Mouse (Mus musculus) heart, embryonic 11.5 days (tissue): ENCODE measurements at regions not wholly inside any gene's neighbourhood (a gene's known extent, or its start where the extent isn't known, plus 50 kb on each side); places are given as distances from the start of the nearest gene placed in this dataset.
"Not testable (repeated sequence)": the region's sequence is repeated elsewhere in the genome, so short reads cannot be mapped to it uniquely, and the experiment has no call there.

ENCODE experiments used
- ATAC-seq: fragments of 200-750 bp; cut with Nextera tagmentation; replicated peaks from 2 replicates; pipeline ENCODE4 v1.8.0; 2017; ENCODE audit warnings: moderate library complexity; ENCODE audit not compliant: insufficient number of reproducible peaks, low FRiP score, low TSS enrichment
- H3K27ac ChIP-seq: fragments of 300-500 bp; sonication (generic); 2 replicates; pipeline ENCODE4 v1.5.1; 2014; ENCODE audit warnings: mild to moderate bottlenecking, low read depth, low read length
- H3K27me3 ChIP-seq: fragments of 300-500 bp; sonication (generic); 2 replicates; pipeline ENCODE4 v1.6.1; 2014; ENCODE audit warnings: mild to moderate bottlenecking, low read length, mixed read lengths; ENCODE audit not compliant: control insufficient read depth, insufficient read depth
- H3K36me3 ChIP-seq: fragments of 300-500 bp; sonication (generic); 2 replicates; pipeline ENCODE4 v1.6.1; 2014; ENCODE audit warnings: mild to moderate bottlenecking, low read length, moderate library complexity, mixed read lengths; ENCODE audit not compliant: control insufficient read depth, insufficient read depth
- H3K4me1 ChIP-seq: fragments of 300-500 bp; sonication (generic); 2 replicates; pipeline ENCODE4 v1.6.1; 2014; ENCODE audit warnings: low read length; ENCODE audit not compliant: control insufficient read depth, insufficient read depth
- H3K4me2 ChIP-seq: fragments of 300-500 bp; sonication (generic); 2 replicates; pipeline ENCODE4 v1.6.1; 2014; ENCODE audit warnings: mild to moderate bottlenecking, moderate library complexity
- H3K4me3 ChIP-seq: fragments of 300-500 bp; sonication (generic); 2 replicates; pipeline ENCODE4 v1.5.1; 2014; ENCODE audit warnings: low read depth, low read length
- H3K9ac ChIP-seq: fragments of 300-500 bp; sonication (generic); 2 replicates; pipeline ENCODE4 v1.6.1; 2014; ENCODE audit warnings: mild to moderate bottlenecking, low read depth, low read length, moderate library complexity
- H3K9me3 ChIP-seq: fragments of 300-500 bp; sonication (generic); replicated peaks from 2 replicates; pipeline ENCODE4 v1.6.1; 2016; ENCODE audit warnings: low read length; ENCODE audit not compliant: control insufficient read depth
- WGBS: fragments of 180-500 bp; shearing (Covaris S2); extraction: QIAGEN DNeasy Blood & Tissue Kit; methylation state at CpG from one replicate; pipeline ENCODE4 v1.1.7; 2014; ENCODE audit not compliant: insufficient replicate concordance; 5-methylcytosine and 5-hydroxymethylcytosine counted together

GRCm38 (mm10) chr19:54115335-54115734 is 71.4 kb downstream of the Adra2a start:
- no peak for ATAC-seq
- no peaks in the 10 kb centered on the region for H3K36me3 ChIP-seq
- WGBS, result 50% methylated on average over 4 of the region's 4 CpGs
- no peaks in the 10 kb centered on the region for H3K4me1 ChIP-seq
- no peaks in the 10 kb centered on the region for H3K9me3 ChIP-seq
- 0 out of 2 replicates have a peak, but pooled peaks cover 3% of the 10 kb centered on the region for H3K27me3 ChIP-seq
- H3K27ac ChIP-seq, result no peak overlapping the region
- peak overlapping the region; percentile 45 for H3K4me3 ChIP-seq
- H3K9ac ChIP-seq, result 0 out of 2 replicates have a peak overlapping the region, but pooled peaks have one; percentile 23
- H3K4me2 ChIP-seq, result peak overlapping the region; percentile 53

DNA sequence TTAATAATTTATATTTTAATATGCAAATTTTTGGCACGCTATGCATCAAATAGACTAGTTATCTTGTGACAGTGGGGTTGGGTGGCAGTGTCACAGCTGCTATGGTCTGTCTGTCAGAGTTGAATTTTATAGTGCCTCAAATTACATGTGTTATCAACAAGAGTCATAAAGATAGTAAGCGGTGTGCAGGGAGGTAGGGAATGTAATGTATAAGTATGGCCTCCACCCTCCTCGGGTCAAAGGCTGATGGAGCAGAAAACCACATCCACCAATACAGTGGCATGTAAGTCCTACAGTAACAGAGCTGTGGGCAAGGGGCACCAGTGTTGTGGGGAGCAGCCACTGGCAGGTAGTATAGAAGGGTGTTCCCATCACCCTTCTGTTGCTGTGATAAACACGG is 72.9 kb downstream of the Adra2a start:
- H3K9ac ChIP-seq, result no peak overlapping the region
- H3K36me3 ChIP-seq, result no peaks in the 10 kb centered on the region
- 75% methylated on average over 4 of the region's 4 CpGs for WGBS
- H3K27me3 ChIP-seq, result 0 out of 2 replicates have a peak, but pooled peaks cover 3% of the 10 kb centered on the region
- no peak overlapping the region for H3K27ac ChIP-seq
- no peaks in the 10 kb centered on the region for H3K9me3 ChIP-seq
- H3K4me2 ChIP-seq, result no peak overlapping the region
- no peak overlapping the region for H3K4me3 ChIP-seq
- no peaks in the 10 kb centered on the region for H3K4me1 ChIP-seq
- no peak for ATAC-seq

GRCm38 (mm10) chr19:54117676-54118075 is 73.7 kb downstream of the Adra2a start:
- Histone ChIP-seq H3K4me2 (no peak overlapping the region), H3K36me3 (no peaks in the 10 kb centered on the region), H3K9ac (no peak overlapping the region), H3K9me3 (no peaks in the 10 kb centered on the region), H3K27ac (no peak overlapping the region), H3K4me1 (no peaks in the 10 kb centered on the region), H3K4me3 (no peak overlapping the region), H3K27me3 (0 out of 2 replicates have a peak, but pooled peaks cover 3% of the 10 kb centered on the region)
- 64% methylated on average over 11 of the region's 11 CpGs for WGBS
- no peak for ATAC-seq

GRCm38 (mm10) chr19:54123586-54123985 is 79.6 kb downstream of the Adra2a start:
- no peak for ATAC-seq
- H3K9ac ChIP-seq, result no peak overlapping the region
- no peaks in the 10 kb centered on the region for H3K27me3 ChIP-seq
- WGBS, result 69% methylated on average over 9 of the region's 9 CpGs
- H3K4me2 ChIP-seq, result no peak overlapping the region
- no peaks in the 10 kb centered on the region for H3K9me3 ChIP-seq
- no peak overlapping the region for H3K4me3 ChIP-seq
- no peak overlapping the region for H3K27ac ChIP-seq
- H3K4me1 ChIP-seq, result no peaks in the 10 kb centered on the region
- H3K36me3 ChIP-seq, result no peaks in the 10 kb centered on the region

- not testable (repeated sequence) for H3K9me3 ChIP-seq, H3K4me3 ChIP-seq, ATAC-seq, H3K36me3 ChIP-seq, H3K4me2 ChIP-seq, H3K4me1 ChIP-seq, H3K9ac ChIP-seq, H3K27ac ChIP-seq, H3K27me3 ChIP-seq
- 95% methylated on average over 1 of the region's 1 CpGs for WGBS
These were observed 107.8 kb downstream of the Adra2a start for GRCm38 (mm10) chr19:54151766-54152165.

- Histone ChIP-seq H3K4me2 (no peak overlapping the region), H3K9ac (no peak overlapping the region), H3K27ac (no peak overlapping the region), H3K4me1 (no peaks in the 10 kb centered on the region), H3K4me3 (no peak overlapping the region), H3K9me3 (no peaks in the 10 kb centered on the region), H3K36me3 (no peaks in the 10 kb centered on the region), H3K27me3 (peaks cover 4% of the 10 kb centered on the region; the same call in 1 of the 2 replicates)
- 24% methylated on average over 4 of the region's 4 CpGs for WGBS
- no peak for ATAC-seq
These were observed 110.4 kb downstream of the Adra2a start for GRCm38 (mm10) chr19:54154400-54154799.

DNA sequence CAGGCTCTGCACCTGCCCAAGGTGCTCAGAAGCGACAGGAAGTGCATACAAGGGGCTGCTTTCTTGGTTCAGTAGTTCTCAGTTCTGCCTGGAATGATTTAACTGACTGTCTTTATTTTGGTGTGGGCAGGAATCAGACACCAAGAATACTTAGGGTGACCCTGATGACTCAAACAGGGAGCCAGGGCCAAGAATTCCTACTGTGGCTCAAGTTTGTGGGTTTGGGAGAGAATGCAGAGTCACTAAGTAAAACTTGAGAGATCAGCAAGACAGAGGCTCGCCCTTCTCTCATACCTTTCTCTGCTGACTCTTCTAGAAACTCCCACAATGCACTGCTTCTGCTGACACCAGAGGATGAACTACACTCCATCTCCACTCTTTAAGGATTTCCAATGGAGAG is 126.4 kb downstream of the Adra2a start:
- Histone ChIP-seq H3K27ac (no peak overlapping the region), H3K4me2 (no peak overlapping the region), H3K9ac (no peak overlapping the region), H3K36me3 (no peaks in the 10 kb centered on the region), H3K4me3 (no peak overlapping the region), H3K4me1 (no peaks in the 10 kb centered on the region), H3K9me3 (no peaks in the 10 kb centered on the region), H3K27me3 (peaks cover 2% of the 10 kb centered on the region; the same call in 1 of the 2 replicates)
- WGBS, result 32% methylated on average over 2 of the region's 2 CpGs
- no peak for ATAC-seq

DNA sequence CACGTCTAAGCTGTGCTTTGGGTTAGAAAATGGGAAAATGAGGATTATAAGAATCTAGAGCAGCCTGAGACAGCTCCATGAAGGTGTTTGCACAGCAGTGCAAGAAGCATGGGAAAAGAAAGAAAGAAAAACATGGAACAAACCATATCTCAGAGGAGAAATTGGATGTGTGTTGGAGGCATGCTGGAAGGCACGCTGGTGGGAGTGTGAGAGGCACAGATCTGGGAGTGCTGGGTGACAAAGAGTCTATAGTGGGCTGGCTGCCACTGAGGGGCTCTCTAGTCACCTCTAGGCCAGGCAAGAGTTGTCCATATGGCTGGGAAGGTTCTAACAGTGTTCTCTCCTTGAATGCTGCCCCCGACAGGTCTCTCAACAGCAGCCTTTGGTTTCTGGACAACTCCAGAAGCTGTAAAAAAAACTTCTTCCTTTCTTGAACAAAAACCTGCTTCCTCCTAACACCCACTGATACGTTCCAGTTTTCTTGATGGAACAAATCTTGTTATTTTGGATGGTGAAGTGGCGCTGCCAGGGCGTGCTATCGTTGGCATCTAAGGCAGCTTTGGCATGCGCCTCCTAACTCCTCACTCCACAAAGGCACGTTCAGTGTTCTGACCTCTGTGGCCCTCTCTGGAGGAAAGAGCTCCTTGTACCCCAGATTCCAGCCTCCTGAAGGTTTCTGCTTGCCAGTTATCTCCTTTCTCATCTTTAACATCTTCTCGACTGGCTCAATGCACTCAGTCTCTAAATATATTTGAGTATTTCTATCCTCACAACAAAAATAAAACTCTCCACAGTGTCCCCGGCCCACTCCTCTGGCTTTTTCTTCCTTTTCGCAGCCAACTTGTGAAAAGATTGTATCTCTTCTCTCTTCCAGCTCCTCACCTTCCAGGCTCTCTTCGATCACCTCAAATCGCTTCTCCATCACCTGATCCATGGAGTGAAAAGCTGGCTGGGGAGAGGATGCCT is 130.4 kb downstream of the Adra2a start:
- WGBS, result 79% methylated on average over 14 of the region's 14 CpGs
- no peaks in the 10 kb centered on the region for H3K36me3 ChIP-seq
- no peak overlapping the region for H3K27ac ChIP-seq
- no peaks in the 10 kb centered on the region for H3K4me1 ChIP-seq
- H3K27me3 ChIP-seq, result peaks cover 2% of the 10 kb centered on the region; the same call in 1 of the 2 replicates
- no peak overlapping the region for H3K9ac ChIP-seq
- ATAC-seq, result no peak
- H3K4me3 ChIP-seq, result no peak overlapping the region
- H3K9me3 ChIP-seq, result no peaks in the 10 kb centered on the region
- H3K4me2 ChIP-seq, result no peak overlapping the region
